Mouse (Mus musculus) frontal cortex, postnatal 36 days (tissue): ENCODE measurements around the gene Mrpl35.
"Not testable (repeated sequence)": the region's sequence is repeated elsewhere in the genome, so short reads cannot be mapped to it uniquely, and the experiment has no call there.

Source experiments
- DNase-seq, 2 experiments: peaks; one replicate each; pipeline ENCODE4 v3.0.0; 2022; ENCODE audit warnings: low spot score in 2 of 2

The Mrpl35 gene

DNA sequence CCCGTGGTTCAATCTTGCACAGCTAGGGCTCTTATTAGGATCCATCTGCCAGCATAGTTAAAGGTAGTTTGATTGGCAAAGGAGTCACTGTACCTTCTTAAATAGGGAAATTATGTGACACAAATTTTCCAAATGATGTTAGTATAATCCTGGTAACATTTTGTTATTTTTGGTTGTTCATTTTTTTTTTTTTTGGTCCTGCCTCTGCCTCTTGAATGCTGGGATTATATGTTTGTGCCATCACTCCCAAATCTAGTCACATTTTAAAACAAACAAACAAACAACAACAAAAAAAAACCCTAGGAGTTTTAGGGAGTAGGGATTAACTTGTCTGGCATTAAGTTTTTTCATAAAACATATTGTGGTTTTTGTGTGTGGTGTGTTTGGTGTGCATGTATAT is at the start of gene Mrpl35:
Gene Mrpl35 (minus strand): TSS at position 101 of the 400 bp plus-strand sequence.
- no peak for DNase-seq

DNA sequence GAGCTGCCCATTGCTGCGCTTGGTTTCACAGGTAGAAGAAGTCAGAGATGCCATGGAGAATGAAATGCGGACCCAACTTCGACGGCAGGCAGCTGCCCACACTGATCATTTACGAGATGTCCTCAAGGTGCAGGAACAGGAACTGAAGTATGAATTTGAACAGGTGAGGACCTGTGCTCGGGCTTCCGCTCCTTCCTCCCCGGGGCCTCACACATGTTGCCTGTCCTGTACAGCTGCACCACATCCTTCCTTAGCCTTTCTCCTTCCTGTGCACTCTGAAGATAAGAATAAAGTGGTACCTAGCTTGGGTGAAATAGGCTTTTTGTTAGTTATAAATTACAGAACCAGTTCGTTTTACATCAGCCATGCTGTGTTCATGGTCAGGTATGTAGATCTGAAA is 44.6 kb upstream of the Mrpl35 start:
- no peak for DNase-seq

DNA sequence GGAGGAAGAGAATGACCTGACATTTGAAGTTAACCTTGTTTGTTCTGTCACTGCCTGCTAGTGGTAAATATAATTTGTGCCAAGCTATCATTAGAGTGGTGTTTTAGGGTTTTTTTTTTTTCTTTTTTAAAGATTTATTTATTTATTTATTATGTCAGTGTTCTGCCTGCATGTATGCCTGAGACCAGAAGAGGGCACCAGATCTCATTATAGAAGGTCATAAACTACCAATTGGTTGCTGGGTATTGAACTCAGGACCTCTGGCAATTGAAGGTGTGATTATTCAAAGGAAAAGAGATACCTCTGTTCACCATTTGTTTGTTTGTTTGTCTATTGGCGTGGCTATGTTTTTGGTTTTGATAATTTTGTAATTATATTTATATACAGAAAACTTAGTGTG is 42.0 kb upstream of the Mrpl35 start:
- no peak for DNase-seq

DNA sequence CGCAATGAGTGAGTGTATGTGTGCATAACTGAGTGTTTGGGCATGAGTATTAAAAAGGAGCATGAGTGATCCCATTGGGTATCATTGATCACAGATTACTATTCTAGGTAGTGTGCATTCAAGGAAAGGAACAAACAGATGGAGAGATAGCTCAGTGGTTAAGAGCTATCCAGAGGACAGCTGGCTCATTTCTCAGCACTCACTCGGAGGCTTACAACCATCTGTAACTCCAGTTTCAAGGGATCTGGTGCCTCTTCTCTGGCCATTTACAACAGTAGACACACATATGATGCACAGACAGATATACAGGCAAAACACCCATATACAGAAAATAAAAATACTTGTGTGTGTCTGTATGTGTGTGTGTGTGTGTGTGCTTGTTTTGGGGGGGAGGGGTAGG is 41.0 kb upstream of the Mrpl35 start:
- DNase-seq = no peak

DNA sequence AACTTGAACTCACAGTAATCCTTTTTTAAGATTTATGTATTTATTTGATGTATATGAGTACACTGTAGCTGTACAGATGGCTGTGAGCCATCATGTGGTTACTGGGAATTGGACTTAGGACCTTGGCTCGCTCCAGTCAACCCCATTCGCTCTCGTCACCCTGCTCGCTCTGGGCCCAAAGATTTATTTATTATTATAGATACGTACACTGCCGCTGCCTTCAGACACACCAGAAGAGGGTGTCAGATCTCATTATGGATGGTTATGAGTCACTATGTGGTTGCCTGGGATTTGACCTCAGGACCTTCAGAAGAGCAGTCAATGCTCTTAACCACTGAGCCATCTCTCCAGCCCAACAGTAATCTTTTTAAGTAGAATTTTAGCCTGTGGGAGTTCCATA is 20.1 kb upstream of the Mrpl35 start:
- DNase-seq = not testable (repeated sequence)

DNA sequence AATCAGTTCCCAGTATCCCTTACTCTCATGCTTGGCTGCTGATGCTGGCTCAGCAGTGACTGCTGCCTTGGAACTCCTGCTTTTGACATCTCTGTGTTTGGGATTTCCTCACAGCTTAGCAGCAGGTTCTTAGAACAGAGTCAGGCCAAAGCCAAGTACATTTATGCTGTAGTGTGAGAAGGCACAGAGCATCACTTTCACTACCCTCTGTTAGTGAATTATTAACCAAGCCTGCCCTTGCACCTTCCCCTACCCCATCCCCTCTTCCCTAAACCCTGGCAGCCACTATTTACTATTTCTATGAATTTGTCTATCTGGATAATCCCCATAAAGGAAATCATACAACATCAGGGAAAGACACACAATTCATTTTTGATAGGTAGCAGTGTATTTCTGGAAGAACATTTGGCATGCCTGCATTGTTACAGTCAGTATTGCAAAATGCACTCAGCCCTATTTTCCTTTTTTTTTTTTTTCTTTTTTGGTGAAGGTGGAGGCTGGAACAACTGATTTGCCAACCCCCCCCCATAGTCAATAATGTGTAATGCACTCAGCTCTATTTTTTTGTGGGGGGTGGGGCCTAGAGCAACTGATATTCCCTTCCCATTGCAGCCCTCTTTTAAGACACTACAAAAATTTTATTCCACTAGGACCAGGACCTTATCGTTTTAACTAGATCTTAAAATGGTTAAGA is 14.0 kb upstream of the Mrpl35 start:
- DNase-seq = no peak

DNA sequence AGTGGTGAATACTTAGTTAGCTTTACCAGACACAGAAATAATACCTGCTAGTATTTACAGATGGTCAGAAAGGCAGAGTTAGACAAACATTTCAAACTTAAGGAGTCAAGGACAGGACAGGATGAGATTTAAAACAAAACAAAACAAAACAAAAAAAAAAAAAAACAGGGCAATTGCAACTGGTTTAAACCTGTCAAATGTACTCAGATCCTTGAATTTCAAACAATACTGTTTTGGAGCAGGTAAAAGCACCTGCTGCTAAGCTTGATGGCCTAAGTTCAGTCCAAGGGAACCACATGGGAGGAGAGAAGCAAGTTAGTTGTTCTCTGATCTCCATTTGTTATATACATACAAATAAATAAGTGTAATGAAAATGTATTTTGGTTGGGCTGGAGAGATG is 13.0 kb upstream of the Mrpl35 start:
- no peak for DNase-seq

DNA sequence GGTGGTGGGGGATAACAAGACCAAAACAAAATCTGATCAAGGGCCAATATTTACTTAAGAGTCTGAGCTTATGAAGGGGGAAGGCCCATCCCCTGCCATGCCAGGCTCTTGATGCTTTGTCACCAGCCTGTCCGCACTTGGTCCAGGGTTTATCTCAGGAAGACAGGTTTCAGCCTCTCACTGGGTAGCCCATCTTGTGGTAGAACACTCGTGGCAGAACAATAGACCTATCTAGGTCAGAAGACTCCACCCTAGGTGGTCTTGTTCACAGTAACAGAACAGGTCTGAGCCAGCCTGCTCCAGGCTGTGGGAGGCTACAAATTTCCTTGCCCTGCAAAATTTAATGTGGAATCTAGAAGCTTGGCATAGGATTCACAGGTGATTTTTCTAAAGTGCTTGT is 10.0 kb upstream of the Mrpl35 start:
- DNase-seq = no peak

DNA sequence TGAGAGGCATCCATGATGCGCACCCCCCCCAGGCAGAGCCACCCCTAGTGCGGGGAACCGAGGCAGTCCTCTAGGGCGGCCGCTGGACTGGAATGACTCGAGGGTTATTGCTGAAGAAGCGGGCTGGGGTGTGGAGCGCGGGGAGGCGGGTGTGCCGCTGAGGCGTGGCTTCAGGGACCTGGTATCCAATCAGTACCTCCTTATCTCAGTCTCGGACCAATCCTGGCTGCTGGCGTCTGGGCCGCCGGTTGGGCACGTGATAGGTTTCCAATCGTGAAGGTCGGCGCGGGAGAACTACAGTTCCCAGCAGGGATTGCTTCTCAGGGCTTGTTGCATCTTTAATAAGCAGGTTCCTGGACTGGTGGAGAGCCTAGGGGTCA is 4.8 kb upstream of the Mrpl35 start:
- peak; percentile 94 to 98 for DNase-seq

DNA sequence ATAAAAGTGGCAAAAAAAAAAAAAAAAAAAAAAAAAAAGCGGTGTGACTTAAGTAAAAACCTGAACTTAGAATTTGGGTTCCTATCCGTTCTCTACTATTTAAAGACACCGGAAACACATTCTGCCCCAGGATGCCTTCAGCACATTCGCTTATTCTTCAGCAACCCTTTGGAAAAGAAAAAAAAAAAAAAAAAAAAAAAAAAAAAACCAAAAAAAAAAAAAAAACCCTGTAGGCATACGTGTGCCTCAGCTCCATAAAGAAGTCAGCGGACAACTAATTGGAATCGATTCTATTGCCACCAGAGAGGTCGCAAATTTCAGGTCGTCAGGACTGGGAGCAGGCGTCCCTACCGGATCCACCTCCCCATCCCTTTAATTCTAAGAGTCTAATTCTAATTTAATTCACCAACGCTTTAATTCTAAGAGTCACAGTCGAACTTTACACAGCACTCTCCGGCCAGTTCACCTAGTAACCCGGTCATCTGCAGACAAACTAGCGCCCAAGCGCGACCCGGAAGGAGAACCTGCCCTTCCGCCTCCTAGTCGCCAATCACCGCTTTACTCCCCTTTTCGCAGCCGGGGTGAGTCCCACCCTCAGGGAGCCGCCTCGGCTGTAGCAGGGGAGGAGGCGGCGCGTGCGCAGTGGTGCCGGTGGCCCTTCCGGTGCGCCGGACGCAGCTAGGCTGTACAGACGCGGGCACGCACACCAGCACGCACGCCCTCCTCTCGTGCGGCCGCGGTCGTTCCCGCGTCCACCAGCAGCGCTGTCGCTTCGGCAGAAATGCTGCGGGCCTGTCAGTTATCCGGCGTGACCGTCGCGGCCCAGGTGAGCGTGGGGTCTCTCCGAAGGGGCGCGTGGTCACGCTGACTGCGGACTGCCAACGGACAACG is 4.2 kb upstream of the Mrpl35 start, which contains the start of gene Immt:
Gene Immt (plus strand): TSS at position 642 of the 891 bp plus-strand sequence.
- DNase-seq = peak; percentile 96 to 97

DNA sequence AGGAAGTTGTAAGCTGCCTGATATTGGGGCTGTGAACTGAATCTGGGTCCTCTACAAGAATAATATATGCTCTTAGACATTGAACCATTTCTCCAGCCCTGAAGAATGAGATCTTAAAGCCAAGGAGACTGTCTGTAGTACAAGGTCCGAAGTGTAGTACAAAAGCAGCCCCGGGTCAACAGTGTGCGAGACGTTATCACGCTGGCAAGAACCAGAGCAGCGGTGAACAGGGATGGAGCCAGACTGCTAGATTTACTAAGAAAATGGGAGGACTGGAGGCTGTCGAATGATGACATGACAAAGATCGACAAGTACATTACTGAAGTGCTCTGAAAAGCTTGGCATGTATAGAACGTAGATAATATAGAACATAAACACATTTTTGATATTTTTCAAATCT is 3.0 kb upstream of the Mrpl35 start:
- no peak for DNase-seq

DNA sequence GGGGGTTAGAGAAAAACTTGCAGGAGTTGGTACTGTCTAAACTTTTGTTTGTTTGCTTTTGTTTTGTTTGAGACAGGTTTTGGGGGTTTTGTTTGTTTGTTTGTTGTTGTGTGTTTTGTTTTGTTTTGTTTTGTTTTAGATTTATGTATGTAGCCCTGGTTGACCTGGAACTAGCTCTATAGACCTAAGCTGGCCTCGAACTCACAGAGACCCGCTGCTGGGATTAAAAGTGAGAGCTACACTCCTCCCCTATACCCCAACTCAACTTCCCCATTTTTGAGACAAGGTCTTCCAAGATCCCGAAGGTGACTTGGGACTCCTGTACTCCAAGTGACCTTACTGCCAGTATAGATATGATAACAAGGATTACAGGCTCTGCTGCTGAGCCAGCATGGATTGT is 2.8 kb downstream of the Mrpl35 start:
- no peak for DNase-seq

DNA sequence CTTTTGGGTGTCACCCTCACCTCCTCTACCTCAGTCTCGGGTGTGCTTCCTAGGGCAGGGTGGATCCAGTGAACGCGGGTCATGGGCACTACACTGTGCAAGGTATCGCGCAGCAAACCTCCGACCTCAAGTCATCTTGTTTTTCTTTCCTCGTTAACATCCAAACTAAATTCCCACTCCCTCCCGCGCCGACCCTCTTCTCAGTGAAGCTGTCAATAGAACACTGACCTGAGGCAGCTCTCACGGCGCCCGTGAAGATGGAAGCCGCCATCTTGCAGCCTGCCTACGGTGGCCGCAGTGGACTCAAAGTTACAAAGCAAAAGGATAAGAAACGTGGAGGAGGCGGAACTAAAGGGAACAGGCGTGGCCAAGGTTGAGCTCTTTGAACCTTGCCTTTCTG is 3.3 kb downstream of the Mrpl35 start:
- peak; percentile 90 to 94 for DNase-seq

DNA sequence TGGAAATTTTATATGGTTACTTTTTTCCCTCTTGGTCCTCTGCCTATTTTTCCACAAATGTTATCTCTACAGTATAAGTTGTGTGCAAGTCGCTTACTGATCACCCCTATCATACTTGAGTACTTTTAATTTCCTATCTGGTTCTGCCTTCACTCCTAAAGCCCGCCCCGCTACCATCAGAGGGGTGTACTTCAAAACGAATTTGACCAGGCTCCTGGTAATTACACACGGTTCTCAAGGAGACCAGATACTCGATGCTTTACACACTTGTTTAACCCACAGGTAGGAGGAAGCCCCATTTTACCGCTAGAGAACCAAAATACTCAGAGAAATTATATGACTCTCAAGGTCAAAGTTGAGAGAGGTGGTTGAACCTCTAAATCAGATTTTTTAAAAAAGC is 3.7 kb downstream of the Mrpl35 start:
- DNase-seq = no peak

DNA sequence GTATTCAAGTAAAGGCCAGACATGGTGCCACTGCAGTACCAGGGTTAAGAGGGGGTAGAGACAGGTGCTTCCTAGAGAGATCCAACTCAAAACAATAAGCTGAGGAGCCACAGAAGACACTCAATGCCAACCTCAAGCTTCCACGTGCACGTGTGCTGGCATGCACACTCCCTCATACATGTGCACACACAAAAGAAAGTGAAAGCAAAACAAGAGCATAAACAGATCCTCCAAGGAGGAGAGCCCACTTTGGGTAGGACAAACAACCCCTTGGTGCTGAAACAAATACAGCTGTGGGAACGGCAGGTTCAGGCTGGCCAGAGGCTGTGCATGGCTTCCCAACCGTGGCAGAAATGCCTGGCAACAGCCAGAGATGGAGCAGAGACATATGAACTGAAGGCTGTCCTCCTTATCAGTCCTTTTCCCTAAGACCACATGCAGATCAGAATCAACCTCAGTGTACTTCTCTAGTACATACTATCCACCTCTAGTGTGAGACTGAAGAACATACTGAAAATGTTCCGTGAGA is 6.9 kb downstream of the Mrpl35 start:
- DNase-seq = no peak

DNA sequence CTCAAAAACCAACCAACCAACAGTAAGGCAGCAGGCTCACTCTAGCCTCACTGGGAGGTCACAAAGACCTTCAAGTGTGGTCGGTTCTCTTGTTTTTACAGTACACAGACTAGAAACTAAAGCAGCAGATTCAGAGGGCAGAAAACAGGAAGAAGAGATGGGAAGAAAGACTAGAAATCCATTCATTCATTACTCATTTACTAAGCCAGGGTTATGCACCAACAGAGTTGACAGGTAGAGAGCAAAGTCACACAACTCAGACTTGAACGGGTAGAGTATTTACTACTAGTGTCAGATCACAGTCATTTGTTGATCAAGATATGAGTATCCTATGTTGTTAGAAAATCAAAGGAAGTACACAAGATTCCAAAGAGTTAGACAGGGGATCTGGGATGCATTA is 13.9 kb downstream of the Mrpl35 start:
- DNase-seq = no peak

DNA sequence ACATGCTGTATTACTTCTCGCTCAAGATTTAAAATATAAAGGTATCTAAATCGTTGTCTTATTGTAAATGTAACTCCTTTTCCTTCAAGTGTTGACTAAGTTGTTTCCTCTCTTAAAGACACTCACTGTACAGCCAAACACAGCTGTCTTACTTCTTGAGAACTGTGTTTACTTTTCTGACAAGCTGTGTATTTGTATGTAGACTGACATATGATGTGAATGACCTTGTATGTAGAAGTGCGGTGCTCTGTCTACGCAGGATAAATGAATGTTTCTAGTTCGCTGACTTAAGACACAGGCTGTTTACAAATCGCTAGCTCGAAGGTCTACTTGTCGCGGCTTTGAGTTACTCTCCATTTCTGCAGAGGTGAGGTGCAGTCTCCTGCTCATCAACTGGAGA is 16.9 kb downstream of the Mrpl35 start:
- DNase-seq = no peak

DNA sequence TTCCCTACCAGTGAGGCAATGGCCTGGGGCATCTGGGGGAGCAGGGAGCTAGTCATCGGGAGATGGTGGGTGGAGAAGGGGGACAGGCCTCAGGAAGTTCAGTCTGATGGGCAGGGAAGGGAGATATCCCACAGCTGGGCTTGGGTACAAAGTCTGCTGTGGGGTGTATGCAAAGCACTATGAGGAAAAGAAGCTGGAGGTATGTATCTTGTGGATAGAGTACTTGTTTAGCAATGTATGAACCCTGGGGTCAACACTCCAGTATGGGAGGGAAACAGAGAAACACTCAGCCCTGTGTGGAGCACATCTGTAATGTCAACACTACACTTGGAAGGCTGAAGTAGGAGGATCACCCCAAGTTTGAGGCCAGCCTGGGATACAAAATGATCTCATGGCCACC is 20.1 kb downstream of the Mrpl35 start:
- DNase-seq = no peak

DNA sequence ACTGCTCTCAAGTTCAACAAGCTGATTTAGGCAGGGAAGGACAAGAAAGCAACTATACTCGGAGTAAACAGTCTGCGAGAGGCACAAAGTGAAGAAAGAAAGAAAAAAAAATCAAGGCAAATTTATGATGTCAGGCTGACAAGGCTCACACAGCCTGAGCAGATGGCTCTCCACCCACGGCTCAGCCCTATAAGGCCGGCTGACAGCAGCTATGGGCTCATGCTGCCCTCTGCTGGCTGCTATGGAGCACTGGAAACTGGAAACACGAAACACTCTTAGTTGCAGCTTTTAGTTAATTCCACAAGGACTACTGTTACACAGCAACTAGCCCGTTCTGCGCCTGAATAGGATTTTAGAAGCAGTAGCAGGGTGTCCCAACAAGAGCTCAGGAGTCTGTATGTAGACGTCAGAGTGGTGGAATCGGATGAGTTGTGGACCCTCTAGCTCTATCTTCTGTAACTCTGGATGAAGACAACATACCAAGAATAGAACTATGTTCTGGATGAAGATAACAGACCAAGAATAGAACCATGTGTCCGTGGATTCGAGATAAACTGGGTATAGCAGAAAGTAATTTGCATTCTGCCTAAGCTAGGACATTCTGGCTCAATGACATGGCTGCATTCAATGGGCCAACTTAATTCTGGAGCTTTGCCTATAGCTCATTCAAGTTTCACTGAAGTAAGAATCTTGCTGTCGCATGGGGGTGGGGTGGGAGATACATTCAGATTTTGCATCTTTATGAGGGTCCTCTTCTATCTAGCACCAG is 22.5 kb downstream of the Mrpl35 start:
- peak; percentile 64 to 82 for DNase-seq

DNA sequence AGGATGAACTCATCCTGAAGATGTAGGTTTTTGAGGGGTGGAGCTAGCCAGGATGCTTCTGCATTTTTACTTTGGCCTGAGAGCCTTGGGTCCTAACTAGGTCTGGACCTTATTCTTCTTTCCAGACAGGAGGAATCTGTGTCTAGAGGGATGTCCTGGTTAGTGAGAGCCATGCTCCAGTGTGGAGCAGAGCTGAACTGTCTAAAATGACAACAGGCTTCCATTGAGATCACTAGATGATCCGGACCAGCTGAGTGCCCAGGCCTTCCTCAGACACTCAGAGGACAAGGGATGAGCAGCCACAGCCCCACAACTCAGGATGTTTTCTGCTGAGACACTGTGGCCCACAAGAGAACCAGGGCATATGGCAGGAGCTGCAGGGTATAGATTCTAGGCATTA is 23.2 kb downstream of the Mrpl35 start:
- no peak for DNase-seq

DNA sequence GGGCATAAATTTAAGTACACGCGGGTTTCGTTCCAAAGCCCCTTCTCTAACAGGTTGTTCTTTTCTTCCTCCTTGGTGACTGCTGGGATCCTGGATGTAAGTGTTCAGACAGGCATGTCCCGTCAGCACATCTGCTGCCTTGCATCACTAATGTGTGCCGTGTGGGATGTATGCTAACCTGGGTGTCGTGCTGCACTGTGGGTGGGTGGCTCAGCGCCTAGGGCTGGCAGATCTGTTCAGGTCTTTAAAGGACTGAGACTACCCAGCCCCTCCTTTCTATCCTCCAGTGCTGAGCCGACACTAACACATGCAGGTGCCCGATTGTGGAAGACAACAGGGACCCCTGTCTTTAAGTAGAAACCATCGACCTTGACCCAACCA is 25.1 kb downstream of the Mrpl35 start:
- DNase-seq = peak; percentile 68 to 79

DNA sequence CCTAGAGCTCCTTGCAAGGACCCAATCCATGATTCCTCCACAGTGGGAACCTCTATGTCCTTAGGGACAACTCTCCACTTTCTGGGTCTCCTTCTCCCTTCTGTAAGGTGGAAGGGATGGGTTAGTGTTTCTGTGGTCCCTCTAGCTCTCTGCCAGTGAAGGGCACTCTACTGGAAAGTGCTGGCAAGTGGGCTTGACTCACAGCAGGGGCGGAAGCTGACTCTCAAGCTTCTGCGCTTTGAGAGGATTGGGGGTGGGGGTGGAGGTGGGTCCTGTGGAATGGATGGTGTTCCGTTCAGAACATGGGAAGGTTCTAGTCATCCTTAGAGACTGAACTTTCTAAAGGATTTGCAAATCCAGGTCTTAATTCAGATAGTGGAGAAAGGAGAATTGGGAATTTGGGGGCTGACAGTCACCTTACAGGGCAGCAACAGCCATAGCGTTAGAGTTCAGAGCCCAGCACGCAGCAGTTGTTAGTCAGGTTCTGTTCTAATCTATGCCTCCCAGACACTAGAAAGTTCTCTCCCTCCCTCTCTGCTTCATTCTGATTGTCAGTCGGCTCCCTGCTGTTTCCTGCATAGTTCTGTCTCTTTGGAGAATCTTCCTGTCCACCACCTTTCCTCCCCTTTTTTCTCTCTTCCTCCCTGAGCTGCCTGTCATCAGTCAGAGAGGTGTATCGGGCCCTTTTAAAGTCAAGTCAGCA is 25.6 kb downstream of the Mrpl35 start:
- no peak for DNase-seq
